In the genomic region with DNA sequence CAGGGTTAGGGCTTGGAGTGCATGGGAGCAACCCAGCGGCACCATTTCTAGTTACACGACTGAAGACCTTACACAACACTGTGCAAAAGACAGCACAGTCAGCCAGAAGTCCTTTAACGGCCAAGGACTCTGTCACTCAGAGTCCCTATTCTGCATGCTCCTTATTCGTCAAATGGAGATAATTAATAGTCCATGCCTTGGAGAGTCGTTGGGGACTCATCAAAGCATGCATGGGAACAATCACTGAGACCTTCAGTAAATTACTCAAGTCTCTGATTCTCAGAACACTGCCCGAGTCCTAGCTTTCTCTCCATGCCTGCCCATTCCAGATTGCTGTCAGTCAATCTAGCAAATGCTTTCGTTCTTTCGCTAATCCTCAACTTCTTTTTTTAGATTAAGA, we compare ENCODE assay signal across 11 mouse cellular contexts. TPM values are rescaled to one million over a fixed set of nuclear protein-coding genes. Genes with fewer than 3 reads are reported as not detected.
DNase-seq lines count a peak whose midpoint lies in the region; ATAC-seq and TF ChIP-seq lines count a peak whose summit lies in the region.
"Had no signal": no experiment of that assay in that cellular context is flagged by ENCODE, and none has a peak within 500 bp of the region (broad histone marks: within the 10 kb centered on the region; RNA-seq: fewer than 3 reads in every experiment).

No protein-coding gene starts in this region.

- no peak for TF ChIP-seq EP300 in lung, postnatal 0 days (IDR thresholded peaks at IDR 0.05)

- no peak for TF ChIP-seq CTCF in lung, embryonic 14.5 days (IDR thresholded peaks at IDR 0.05; ENCODE audit: low read depth)
- TF ChIP-seq CTCF in lung, postnatal 0 days (IDR thresholded peaks at IDR 0.05) = no peak

- WGBS in lung, embryonic 14.5 days = 63% methylated on average over 8 of the region's 8 CpGs
- WGBS in lung, postnatal 0 days = 63% methylated on average over 8 of the region's 8 CpGs
- 57% methylated on average over 8 of the region's 8 CpGs for WGBS in hindbrain, embryonic 13.5 days
- WGBS in neural tube, embryonic 14.5 days = 47% methylated on average over 8 of the region's 8 CpGs

- peak; percentile 46; the same call in 1 of the 2 replicates for ATAC-seq in lung, embryonic 14.5 days (ENCODE audit: insufficient read depth)
- no peak for ATAC-seq in lung, postnatal 0 days
- ATAC-seq in hindbrain, embryonic 13.5 days (ENCODE audit: low FRiP score) = peak; percentile 57
- ATAC-seq in neural tube, embryonic 14.5 days (ENCODE audit: low read depth) = peak; percentile 57
- no peak for ATAC-seq in cerebellum, adult (ENCODE audit: insufficient number of reproducible peaks, low FRiP score, low TSS enrichment)

- H3K4me1 ChIP-seq in lung, embryonic 14.5 days (ENCODE audit: insufficient read depth) = no peaks in the 10 kb centered on the region
- no peaks in the 10 kb centered on the region for H3K4me1 ChIP-seq in lung, postnatal 0 days (ENCODE audit: insufficient read depth, low read depth, low read length)
- no peaks in the 10 kb centered on the region for H3K4me1 ChIP-seq in hindbrain, embryonic 13.5 days (replicated peaks)
- H3K4me1 ChIP-seq in neural tube, embryonic 14.5 days (ENCODE audit: control insufficient read depth, insufficient read depth, low read length) = no peaks in the 10 kb centered on the region
- H3K4me1 ChIP-seq: liver, embryonic 15.5 days had no signal

- no peak overlapping the region for H3K9ac ChIP-seq in lung, embryonic 14.5 days
- no peak overlapping the region for H3K9ac ChIP-seq in lung, postnatal 0 days (replicated peaks; ENCODE audit: low read depth)
- H3K9ac ChIP-seq in hindbrain, embryonic 13.5 days = no peak overlapping the region
- H3K9ac ChIP-seq in neural tube, embryonic 14.5 days (replicated peaks; ENCODE audit: low read depth, low read length) = no peak overlapping the region
- H3K9ac ChIP-seq: liver, embryonic 15.5 days had no signal

- H3K27me3 ChIP-seq in lung, embryonic 14.5 days (ENCODE audit: insufficient read depth, low read length) = no peaks in the 10 kb centered on the region
- no peaks in the 10 kb centered on the region for H3K27me3 ChIP-seq in lung, postnatal 0 days (replicated peaks; ENCODE audit: insufficient read depth, low read length)
- H3K27me3 ChIP-seq in hindbrain, embryonic 13.5 days = 0 out of 2 replicates have a peak, but pooled peaks cover 2% of the 10 kb centered on the region
- no peaks in the 10 kb centered on the region for H3K27me3 ChIP-seq in neural tube, embryonic 14.5 days (ENCODE audit: control insufficient read depth, insufficient read depth, low read length)
- H3K27me3 ChIP-seq: liver, embryonic 15.5 days had no signal

- H3K4me3 ChIP-seq in lung, embryonic 14.5 days (ENCODE audit: low read depth, low read length) = no peak overlapping the region
- H3K4me3 ChIP-seq in lung, postnatal 0 days (ENCODE audit: low read depth, low read length) = no peak overlapping the region
- no peak overlapping the region for H3K4me3 ChIP-seq in hindbrain, embryonic 13.5 days
- H3K4me3 ChIP-seq in neural tube, embryonic 14.5 days (ENCODE audit: low read depth, low read length) = no peak overlapping the region
- H3K4me3 ChIP-seq: liver, embryonic 15.5 days had no signal

- no peaks in the 10 kb centered on the region for H3K9me3 ChIP-seq in lung, embryonic 14.5 days (ENCODE audit: low read depth, low read length)
- no peaks in the 10 kb centered on the region for H3K9me3 ChIP-seq in lung, postnatal 0 days (ENCODE audit: low read length)
- no peaks in the 10 kb centered on the region for H3K9me3 ChIP-seq in hindbrain, embryonic 13.5 days
- no peaks in the 10 kb centered on the region for H3K9me3 ChIP-seq in neural tube, embryonic 14.5 days (ENCODE audit: control insufficient read depth, low read length)
- H3K9me3 ChIP-seq: liver, embryonic 15.5 days had no signal

- H3K27ac ChIP-seq in lung, embryonic 14.5 days (ENCODE audit: low read depth) = no peak overlapping the region
- no peak overlapping the region for H3K27ac ChIP-seq in lung, postnatal 0 days (ENCODE audit: low read length)
- no peak overlapping the region for H3K27ac ChIP-seq in hindbrain, embryonic 13.5 days
- no peak overlapping the region for H3K27ac ChIP-seq in neural tube, embryonic 14.5 days (ENCODE audit: low read depth, low read length)
- H3K27ac ChIP-seq: kidney, postnatal 0 days; liver, embryonic 15.5 days had no signal

- DNase-seq in adrenal gland, postnatal 14 days = peak; percentile 30
- no peak for DNase-seq in adrenal gland, postnatal 25 days
- no peak for DNase-seq in lung, embryonic 14.5 days
- DNase-seq in lung, postnatal 0 days (ENCODE audit: low spot score) = no peak
- no peak for DNase-seq in urinary bladder, adult 18-20 months (ENCODE audit: low spot score in 2 of 2)

- no peaks in the 10 kb centered on the region for H3K36me3 ChIP-seq in lung, embryonic 14.5 days (ENCODE audit: insufficient read depth)
- H3K36me3 ChIP-seq in lung, postnatal 0 days (ENCODE audit: insufficient read depth, low read length) = no peaks in the 10 kb centered on the region
- no peaks in the 10 kb centered on the region for H3K36me3 ChIP-seq in hindbrain, embryonic 13.5 days
- no peaks in the 10 kb centered on the region for H3K36me3 ChIP-seq in neural tube, embryonic 14.5 days (ENCODE audit: control insufficient read depth, insufficient read depth, low read length)
- H3K36me3 ChIP-seq: liver, embryonic 15.5 days had no signal

- no peak overlapping the region for H3K4me2 ChIP-seq in lung, embryonic 14.5 days
- no peak overlapping the region for H3K4me2 ChIP-seq in lung, postnatal 0 days (replicated peaks; ENCODE audit: low read depth, low read length)
- H3K4me2 ChIP-seq in hindbrain, embryonic 13.5 days = no peak overlapping the region
- no peak overlapping the region for H3K4me2 ChIP-seq in neural tube, embryonic 14.5 days (ENCODE audit: low read depth, low read length)
- H3K4me2 ChIP-seq: heart, embryonic 11.5 days; liver, embryonic 15.5 days had no signal

RNA-seq across cellular contexts. Expression of gene Mysm1, which starts 28.9 kb away (rescaled TPM):
- total RNA-seq in adrenal gland, postnatal 14 days (2021) = 23.1 and 26.0 TPM in 2 replicates
- 32.4 and 33.2 TPM in 2 replicates for total RNA-seq in adrenal gland, postnatal 25 days (2021)
- polyA plus RNA-seq in lung, embryonic 14.5 days (2014; fragmentation: Nextera tagmentation; extraction: Ambion mirVana) = 31.1 and 31.6 TPM in 2 replicates
- 25.5 and 28.9 TPM in 2 replicates for polyA plus RNA-seq in lung, postnatal 0 days (2015; fragmentation: Nextera tagmentation; extraction: Ambion mirVana)
- polyA plus RNA-seq in hindbrain, embryonic 13.5 days (2015; fragmentation: Nextera tagmentation; extraction: Ambion mirVana) = 32.2 and 35.9 TPM in 2 replicates
- polyA plus RNA-seq in neural tube, embryonic 14.5 days (2014; fragmentation: Nextera tagmentation; extraction: Ambion mirVana) = 34.5 and 46.8 TPM in 2 replicates

RNA-seq across cellular contexts. Expression of gene Jun, which starts 44.3 kb away (rescaled TPM):
- total RNA-seq in adrenal gland, postnatal 14 days (2021) = 68.6 and 95.7 TPM in 2 replicates
- 114 and 133 TPM in 2 replicates for total RNA-seq in adrenal gland, postnatal 25 days (2021)
- 67.1 and 71.5 TPM in 2 replicates for polyA plus RNA-seq in lung, embryonic 14.5 days (2014; fragmentation: Nextera tagmentation; extraction: Ambion mirVana)
- polyA plus RNA-seq in lung, postnatal 0 days (2015; fragmentation: Nextera tagmentation; extraction: Ambion mirVana) = 145 and 158 TPM in 2 replicates
- polyA plus RNA-seq in hindbrain, embryonic 13.5 days (2015; fragmentation: Nextera tagmentation; extraction: Ambion mirVana) = 55.6 and 56.7 TPM in 2 replicates
- polyA plus RNA-seq in neural tube, embryonic 14.5 days (2014; fragmentation: Nextera tagmentation; extraction: Ambion mirVana) = 25.2 and 38.7 TPM in 2 replicates

Comparison
In these comparisons a context has a peak if more than half of its experiments do, and no peak if none do; other contexts are left out.
1. ATAC-seq: peak in lung, embryonic 14.5 days (single experiment), hindbrain, embryonic 13.5 days (single experiment) and neural tube, embryonic 14.5 days (single experiment); none in lung, postnatal 0 days (single experiment) and cerebellum, adult (single experiment).